Mouse (Mus musculus): ENCODE data around the gene Kbtbd2.

GRCm38 (mm10) chr6:56759324-56759723 lies 38.3 kb downstream of the Kbtbd2 start:
- TF ChIP-seq POLR2A (IDR thresholded peaks at IDR 0.05; ENCODE audit: borderline replicate concordance, low read depth, low read length) (no peak), CTCF (IDR thresholded peaks at IDR 0.05; ENCODE audit: low read depth, low read length) (no peak)
